Mouse (Mus musculus) liver, postnatal 0 days (tissue): Measurements from ENCODE around the gene Vwa5b2.

Source experiments
- CTCF ChIP-seq: sonication (generic); IDR thresholded peaks from 2 replicates; pipeline ENCODE4 v1.5.1; 2016; ENCODE audit warnings: antibody characterized with exemption, low read depth
- EP300 ChIP-seq: IDR thresholded peaks from 2 replicates; pipeline ENCODE4 v1.6.1; 2016; ENCODE audit warnings: antibody characterized with exemption, low read depth, mild to moderate bottlenecking

DNA sequence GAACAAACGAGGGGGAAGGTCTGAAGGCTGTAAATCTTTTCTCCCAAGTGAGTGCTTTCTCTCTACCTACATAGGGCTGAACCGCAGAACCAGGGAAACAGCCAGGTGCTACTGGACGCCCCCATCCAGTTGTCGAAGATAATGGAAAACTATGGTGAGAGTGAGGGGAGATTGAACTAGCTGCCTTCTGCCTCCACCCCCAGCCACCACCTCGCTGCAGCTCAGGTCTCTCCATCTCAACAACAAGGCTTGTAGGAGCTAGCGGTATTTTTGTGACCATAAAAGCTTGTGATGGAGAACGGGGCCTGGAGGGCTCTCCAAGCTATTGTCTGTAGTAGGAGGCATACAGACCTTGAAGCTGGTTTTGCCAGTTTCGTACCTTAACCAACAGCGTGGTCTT is 40.1 kb upstream of the Vwa5b2 start:
- TF ChIP-seq CTCF = no peak
- TF ChIP-seq EP300 = no peak
